Mouse (Mus musculus): ENCODE results near the gene Zfp341. TPM values are rescaled to one million over a fixed set of nuclear protein-coding genes. Genes with fewer than 3 reads are reported as not detected.
A peak's percentile ranks its signal among the peaks of the same experiment; 100 is the strongest.

The Zfp341 gene
- total and polyA plus RNA-seq, 2 experiments from 2014 or later = 1.4 to 10.2 TPM

- H3K9me3 ChIP-seq (ENCODE audit: low read length) = 0 out of 2 replicates have a peak, but pooled peaks cover 3% of the 10 kb centered on the region
- H3K27ac ChIP-seq (ENCODE audit: low read depth, low read length) = no peak overlapping the region
- H3K9ac ChIP-seq = no peak overlapping the region
- H3K4me2 ChIP-seq (ENCODE audit: low read depth) = no peak overlapping the region
- no peak for DNase-seq
- no peaks in the 10 kb centered on the region for H3K4me1 ChIP-seq (ENCODE audit: insufficient read depth)
- no peak for TF ChIP-seq CTCF (IDR thresholded peaks at IDR 0.05; ENCODE audit: low read depth)
- no peak overlapping the region for H3K4me3 ChIP-seq (ENCODE audit: low read depth, low read length)
- H3K27me3 ChIP-seq (ENCODE audit: insufficient read depth, low read length) = no peaks in the 10 kb centered on the region
- ATAC-seq = no peak
- H3K36me3 ChIP-seq (ENCODE audit: insufficient read depth) = peaks cover 73% of the 10 kb centered on the region
- WGBS = 92% methylated on average over 5 of the region's 5 CpGs
Measured at GRCm38 (mm10) chr2:154633039-154633742, 20.1 kb downstream of the Zfp341 start.

- H3K9ac ChIP-seq = no peak overlapping the region
- 96% methylated on average over 9 of the region's 9 CpGs for WGBS
- H3K36me3 ChIP-seq (ENCODE audit: insufficient read depth) = peaks cover 72% of the 10 kb centered on the region
- no peak for TF ChIP-seq CTCF (IDR thresholded peaks at IDR 0.05; ENCODE audit: low read depth)
- ATAC-seq (no peak), DNase-seq (no peak)
- no peaks in the 10 kb centered on the region for H3K27me3 ChIP-seq (ENCODE audit: insufficient read depth, low read length)
- H3K4me2 ChIP-seq (ENCODE audit: low read depth) = no peak overlapping the region
- H3K27ac ChIP-seq (ENCODE audit: low read depth, low read length) = no peak overlapping the region
- no peaks in the 10 kb centered on the region for H3K4me1 ChIP-seq (ENCODE audit: insufficient read depth)
- H3K9me3 ChIP-seq (ENCODE audit: low read length) = 0 out of 2 replicates have a peak, but pooled peaks cover 4% of the 10 kb centered on the region
- no peak overlapping the region for H3K4me3 ChIP-seq (ENCODE audit: low read depth, low read length)
Measured at GRCm38 (mm10) chr2:154633876-154634644, 21.0 kb downstream of the Zfp341 start.

GRCm38 (mm10) chr2:154635826-154636225, 22.7 kb downstream of the Zfp341 start:
- DNase-seq = no peak
- ATAC-seq = no peak
- TF ChIP-seq CTCF (IDR thresholded peaks at IDR 0.05; ENCODE audit: low read depth) = no peak
- Histone ChIP-seq H3K4me1 (ENCODE audit: insufficient read depth) (no peaks in the 10 kb centered on the region), H3K9ac (no peak overlapping the region), H3K36me3 (ENCODE audit: insufficient read depth) (peaks cover 70% of the 10 kb centered on the region), H3K4me2 (ENCODE audit: low read depth) (no peak overlapping the region), H3K27me3 (ENCODE audit: insufficient read depth, low read length) (no peaks in the 10 kb centered on the region), H3K27ac (ENCODE audit: low read depth, low read length) (no peak overlapping the region), H3K4me3 (ENCODE audit: low read depth, low read length) (no peak overlapping the region), H3K9me3 (ENCODE audit: low read length) (0 out of 2 replicates have a peak, but pooled peaks cover 4% of the 10 kb centered on the region)
- 76% methylated on average over 2 of the region's 2 CpGs for WGBS

- Histone ChIP-seq H3K9me3 (ENCODE audit: low read length) (0 out of 2 replicates have a peak, but pooled peaks cover 4% of the 10 kb centered on the region), H3K27me3 (ENCODE audit: insufficient read depth, low read length) (no peaks in the 10 kb centered on the region), H3K9ac (no peak overlapping the region), H3K4me3 (ENCODE audit: low read depth, low read length) (no peak overlapping the region), H3K27ac (ENCODE audit: low read depth, low read length) (no peak overlapping the region), H3K4me1 (ENCODE audit: insufficient read depth) (no peaks in the 10 kb centered on the region), H3K4me2 (ENCODE audit: low read depth) (no peak overlapping the region), H3K36me3 (ENCODE audit: insufficient read depth) (peaks cover 83% of the 10 kb centered on the region)
- no peak for ATAC-seq
- DNase-seq = no peak
- WGBS = 96% methylated on average over 3 of the region's 3 CpGs
- TF ChIP-seq CTCF (IDR thresholded peaks at IDR 0.05; ENCODE audit: low read depth) = peak; percentile 13; the same call in 1 of the 2 replicates
Measured at GRCm38 (mm10) chr2:154638521-154638920, 25.4 kb downstream of the Zfp341 start.

GRCm38 (mm10) chr2:154639115-154639514, 26.0 kb downstream of the Zfp341 start:
- Histone ChIP-seq H3K36me3 (ENCODE audit: insufficient read depth) (peaks cover 85% of the 10 kb centered on the region), H3K4me1 (ENCODE audit: insufficient read depth) (no peaks in the 10 kb centered on the region), H3K27me3 (ENCODE audit: insufficient read depth, low read length) (no peaks in the 10 kb centered on the region), H3K27ac (ENCODE audit: low read depth, low read length) (no peak overlapping the region), H3K4me2 (ENCODE audit: low read depth) (no peak overlapping the region), H3K9ac (no peak overlapping the region), H3K4me3 (ENCODE audit: low read depth, low read length) (no peak overlapping the region), H3K9me3 (ENCODE audit: low read length) (0 out of 2 replicates have a peak, but pooled peaks cover 4% of the 10 kb centered on the region)
- WGBS = 97% methylated on average over 4 of the region's 4 CpGs
- ATAC-seq (no peak), DNase-seq (no peak)
- TF ChIP-seq CTCF (IDR thresholded peaks at IDR 0.05; ENCODE audit: low read depth) = no peak

GRCm38 (mm10) chr2:154641176-154641575, 28.1 kb downstream of the Zfp341 start:
- Histone ChIP-seq H3K9ac (no peak overlapping the region), H3K36me3 (ENCODE audit: insufficient read depth) (peaks cover 82% of the 10 kb centered on the region), H3K27me3 (ENCODE audit: insufficient read depth, low read length) (no peaks in the 10 kb centered on the region), H3K4me1 (ENCODE audit: insufficient read depth) (no peaks in the 10 kb centered on the region), H3K27ac (ENCODE audit: low read depth, low read length) (no peak overlapping the region), H3K9me3 (ENCODE audit: low read length) (0 out of 2 replicates have a peak, but pooled peaks cover 4% of the 10 kb centered on the region), H3K4me2 (ENCODE audit: low read depth) (no peak overlapping the region), H3K4me3 (ENCODE audit: low read depth, low read length) (no peak overlapping the region)
- DNase-seq (no peak), ATAC-seq (no peak)
- WGBS = 86% methylated on average over 8 of the region's 8 CpGs
- no peak for TF ChIP-seq CTCF (IDR thresholded peaks at IDR 0.05; ENCODE audit: low read depth)

GRCm38 (mm10) chr2:154642005-154642459, 28.9 kb downstream of the Zfp341 start:
- Histone ChIP-seq H3K4me1 (ENCODE audit: insufficient read depth) (no peaks in the 10 kb centered on the region), H3K4me3 (ENCODE audit: low read depth, low read length) (no peak overlapping the region), H3K36me3 (ENCODE audit: insufficient read depth) (peaks cover 85% of the 10 kb centered on the region), H3K9ac (no peak overlapping the region), H3K9me3 (ENCODE audit: low read length) (0 out of 2 replicates have a peak, but pooled peaks cover 4% of the 10 kb centered on the region), H3K4me2 (ENCODE audit: low read depth) (no peak overlapping the region), H3K27me3 (ENCODE audit: insufficient read depth, low read length) (no peaks in the 10 kb centered on the region), H3K27ac (ENCODE audit: low read depth, low read length) (no peak overlapping the region)
- TF ChIP-seq CTCF (IDR thresholded peaks at IDR 0.05; ENCODE audit: low read depth) = no peak
- 99% methylated on average over 9 of the region's 9 CpGs for WGBS
- DNase-seq (no peak), ATAC-seq (no peak)
